In genomic region chr7:125630317-125630716, GRCm38 (mm10) we compare ENCODE assay signal across 10 mouse cellular contexts. TPM values are rescaled to one million over a fixed set of nuclear protein-coding genes. Genes with fewer than 3 reads are reported as not detected.
DNase-seq lines count a peak whose midpoint lies in the region; ATAC-seq lines count a peak whose summit lies in the region.
"Had no signal": no experiment of that assay in that cellular context is flagged by ENCODE, and none has a peak within 500 bp of the region (broad histone marks: within the 10 kb centered on the region; RNA-seq: fewer than 3 reads in every experiment).

No protein-coding gene starts in this region.

- no peaks in the 10 kb centered on the region for H3K36me3 ChIP-seq in lung, embryonic 16.5 days (ENCODE audit: control insufficient read depth, insufficient read depth, low read length)
- H3K36me3 ChIP-seq in intestine, embryonic 16.5 days (ENCODE audit: control insufficient read depth, insufficient read depth, low read length) = no peaks in the 10 kb centered on the region
- no peaks in the 10 kb centered on the region for H3K36me3 ChIP-seq in midbrain, embryonic 13.5 days
- H3K36me3 ChIP-seq: embryonic facial prominence, embryonic 12.5 days had no signal

- H3K27me3 ChIP-seq in lung, embryonic 16.5 days (ENCODE audit: control insufficient read depth, insufficient read depth, low read depth, low read length) = no peaks in the 10 kb centered on the region
- H3K27me3 ChIP-seq in intestine, embryonic 16.5 days (replicated peaks; ENCODE audit: control insufficient read depth, insufficient read depth, low read length) = no peaks in the 10 kb centered on the region
- no peaks in the 10 kb centered on the region for H3K27me3 ChIP-seq in midbrain, embryonic 13.5 days
- H3K27me3 ChIP-seq: embryonic facial prominence, embryonic 12.5 days had no signal

- peaks cover 21% of the 10 kb centered on the region for H3K4me1 ChIP-seq in lung, embryonic 16.5 days (replicated peaks; ENCODE audit: control insufficient read depth, insufficient read depth, low read length)
- H3K4me1 ChIP-seq in intestine, embryonic 16.5 days (ENCODE audit: control insufficient read depth, insufficient read depth, low read length) = peaks cover 5% of the 10 kb centered on the region; the same call in 1 of the 2 replicates
- H3K4me1 ChIP-seq in midbrain, embryonic 13.5 days (replicated peaks) = peaks cover 8% of the 10 kb centered on the region

- ATAC-seq in lung, embryonic 16.5 days (ENCODE audit: low read depth) = no peak
- no peak for ATAC-seq in intestine, embryonic 16.5 days
- no peak for ATAC-seq in midbrain, embryonic 13.5 days

- WGBS in lung, embryonic 16.5 days = 33% methylated on average over 4 of the region's 4 CpGs
- 63% methylated on average over 4 of the region's 4 CpGs for WGBS in intestine, embryonic 16.5 days
- 78% methylated on average over 4 of the region's 4 CpGs for WGBS in midbrain, embryonic 13.5 days

- no peak for DNase-seq in lung, postnatal 14 days
- peak; percentile 47 for DNase-seq in liver
- peak; percentile 77 to 83 for DNase-seq in natural killer cell, adult 2 months (ENCODE audit: low spot score in 2 of 2)
- DNase-seq in gastrocnemius, adult 8-10 months (ENCODE audit: low spot score in 2 of 2) = no peak
- DNase-seq: gastrocnemius, postnatal 10 days; right cerebral cortex, postnatal 4 days had no signal

- no peak overlapping the region for H3K4me3 ChIP-seq in lung, embryonic 16.5 days (ENCODE audit: low read length)
- H3K4me3 ChIP-seq in intestine, embryonic 16.5 days (ENCODE audit: low read length) = no peak overlapping the region
- no peak overlapping the region for H3K4me3 ChIP-seq in midbrain, embryonic 13.5 days (replicated peaks)
- H3K4me3 ChIP-seq: embryonic facial prominence, embryonic 12.5 days had no signal

- peak overlapping the region; percentile 6; the same call in 1 of the 2 replicates for H3K4me2 ChIP-seq in lung, embryonic 16.5 days (ENCODE audit: low read depth, low read length)
- H3K4me2 ChIP-seq in intestine, embryonic 16.5 days (ENCODE audit: low read depth, low read length) = no peak overlapping the region
- no peak overlapping the region for H3K4me2 ChIP-seq in midbrain, embryonic 13.5 days (replicated peaks)
- H3K4me2 ChIP-seq: embryonic facial prominence, embryonic 12.5 days had no signal

- H3K9ac ChIP-seq in lung, embryonic 16.5 days (ENCODE audit: low read length) = no peak overlapping the region
- H3K9ac ChIP-seq in intestine, embryonic 16.5 days (ENCODE audit: low read depth, low read length) = no peak overlapping the region; the same call in 1 of the 2 replicates
- H3K9ac ChIP-seq in midbrain, embryonic 13.5 days (replicated peaks) = no peak overlapping the region
- H3K9ac ChIP-seq: embryonic facial prominence, embryonic 12.5 days had no signal

- H3K27ac ChIP-seq in lung, embryonic 16.5 days (ENCODE audit: low read length) = no peak overlapping the region; the same call in 1 of the 2 replicates
- no peak overlapping the region for H3K27ac ChIP-seq in intestine, embryonic 16.5 days (ENCODE audit: low read length)
- H3K27ac ChIP-seq in midbrain, embryonic 13.5 days = no peak overlapping the region
- H3K27ac ChIP-seq: embryonic facial prominence, embryonic 12.5 days had no signal

- H3K9me3 ChIP-seq in lung, embryonic 16.5 days (ENCODE audit: control insufficient read depth, low read length) = peaks cover 4% of the 10 kb centered on the region; the same call in 1 of the 2 replicates
- no peaks in the 10 kb centered on the region for H3K9me3 ChIP-seq in intestine, embryonic 16.5 days (ENCODE audit: control insufficient read depth, low read length)
- peaks cover 4% of the 10 kb centered on the region for H3K9me3 ChIP-seq in midbrain, embryonic 13.5 days
- H3K9me3 ChIP-seq: embryonic facial prominence, embryonic 12.5 days had no signal

RNA-seq across cellular contexts. Expression of gene Il21r, which starts 27.1 kb away (rescaled TPM):
- polyA plus RNA-seq in lung, embryonic 16.5 days (2015; fragmentation: Nextera tagmentation; extraction: Ambion mirVana) = 0.40 and 0.83 TPM in 2 replicates
- polyA plus RNA-seq in intestine, embryonic 16.5 days (2015; fragmentation: Nextera tagmentation; extraction: Ambion mirVana) = 0.38 and 0.59 TPM in 2 replicates
- 0.31 and 0.48 TPM in 2 replicates for polyA plus RNA-seq in midbrain, embryonic 13.5 days (2015; fragmentation: Nextera tagmentation; extraction: Ambion mirVana)
- not detected for total RNA-seq in gastrocnemius, adult 8-10 months (2022)

Comparison
In these comparisons a context has a peak if more than half of its experiments do, and no peak if none do; other contexts are left out.
1. DNase-seq: peak in liver (single experiment) and natural killer cell, adult 2 months (2 of 2); none in lung, postnatal 14 days (single experiment) and gastrocnemius, adult 8-10 months (0 of 2).